Mouse (Mus musculus): ENCODE data around the gene Map3k19. TPM values are rescaled to one million over a fixed set of nuclear protein-coding genes. Genes with fewer than 3 reads are reported as not detected.
A peak's percentile ranks its signal among the peaks of the same experiment; 100 is the strongest.

The Map3k19 gene
- polyA plus RNA-seq, 1 experiment from 2014 or later: 0.53 TPM

DNA sequence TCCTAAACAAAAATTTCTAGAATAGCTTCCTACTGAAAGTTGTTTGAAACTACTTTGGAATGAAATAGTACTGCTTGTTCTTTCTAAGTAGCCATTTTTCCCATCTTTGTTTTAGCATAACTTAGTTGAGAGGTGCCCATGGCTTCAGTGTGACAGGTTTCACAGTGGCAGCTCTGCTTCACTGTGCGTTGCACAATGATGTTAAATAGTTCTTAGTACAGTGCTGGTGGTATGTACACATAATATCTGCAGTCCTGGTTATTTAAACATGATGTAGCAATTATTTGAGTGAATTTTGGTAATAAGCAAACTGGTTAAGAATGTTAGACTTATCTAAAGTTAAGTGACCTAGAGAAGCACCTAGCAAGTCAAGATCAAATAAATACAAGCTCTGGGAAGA is 61.4 kb downstream of the Map3k19 start:
- Histone ChIP-seq H3K9ac (replicated peaks) (no peak overlapping the region), H3K9me3 (no peaks in the 10 kb centered on the region), H3K27me3 (no peaks in the 10 kb centered on the region), H3K4me3 (no peak overlapping the region), H3K4me2 (replicated peaks) (no peak overlapping the region), H3K27ac (replicated peaks) (no peak overlapping the region), H3K4me1 (no peaks in the 10 kb centered on the region), H3K36me3 (peaks cover 13% of the 10 kb centered on the region; the same call in 1 of the 2 replicates)
- WGBS: 93% methylated on average over 1 of the region's 1 CpGs
- ATAC-seq (replicated peaks): no peak

DNA sequence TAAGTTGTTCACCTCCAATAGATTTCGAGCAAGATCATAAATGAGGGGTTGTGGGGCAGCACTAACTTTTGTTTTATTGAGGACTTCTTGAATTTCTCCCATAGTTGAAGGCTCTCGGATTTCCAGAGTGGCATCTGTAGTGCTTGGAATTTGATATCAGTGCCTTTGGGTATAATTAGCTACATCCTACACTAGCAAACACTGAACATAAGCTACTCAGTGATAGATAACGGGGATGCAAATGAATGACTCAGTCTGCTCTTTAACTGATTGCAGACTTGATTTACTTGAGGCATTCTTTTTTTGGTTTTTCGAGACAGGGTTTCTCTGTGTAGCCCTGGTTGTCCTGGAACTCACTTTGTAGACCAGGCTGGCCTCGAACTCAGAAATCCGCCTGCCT is 65.9 kb downstream of the Map3k19 start:
- peaks cover 6% of the 10 kb centered on the region for H3K4me1 ChIP-seq
- H3K9me3 ChIP-seq: no peaks in the 10 kb centered on the region
- H3K9ac ChIP-seq (replicated peaks): no peak overlapping the region
- ATAC-seq (replicated peaks): no peak
- peaks cover 9% of the 10 kb centered on the region; the same call in 1 of the 2 replicates for H3K36me3 ChIP-seq
- no peak overlapping the region for H3K27ac ChIP-seq (replicated peaks)
- 83% methylated on average over 6 of the region's 6 CpGs for WGBS
- H3K4me3 ChIP-seq: no peak overlapping the region
- no peaks in the 10 kb centered on the region for H3K27me3 ChIP-seq
- H3K4me2 ChIP-seq (replicated peaks): no peak overlapping the region

DNA sequence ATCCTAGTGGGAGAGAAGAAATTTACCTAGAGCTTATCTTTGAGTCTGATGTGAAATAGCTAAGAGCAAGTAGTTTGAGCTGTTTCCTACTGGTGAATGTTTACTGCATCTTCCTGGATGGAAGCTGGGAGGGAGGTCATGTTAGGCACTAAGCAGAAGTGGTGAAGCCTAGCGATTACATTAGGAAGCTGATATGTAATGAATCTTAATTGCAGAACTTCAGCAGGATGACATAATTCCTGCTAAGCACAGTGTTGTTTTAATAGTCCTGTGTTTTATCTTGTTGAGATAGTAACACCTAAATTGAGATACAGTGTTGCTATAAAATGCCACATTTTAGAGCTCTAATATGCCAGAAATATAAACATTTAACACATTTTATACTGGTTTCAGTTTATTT is 68.9 kb downstream of the Map3k19 start:
- H3K4me3 ChIP-seq: no peak overlapping the region
- H3K36me3 ChIP-seq: no peaks in the 10 kb centered on the region
- ATAC-seq (replicated peaks): no peak
- peaks cover 18% of the 10 kb centered on the region for H3K4me1 ChIP-seq
- WGBS: 66% methylated on average over 1 of the region's 1 CpGs
- H3K27ac ChIP-seq (replicated peaks): no peak overlapping the region
- H3K9ac ChIP-seq (replicated peaks): no peak overlapping the region
- H3K9me3 ChIP-seq: no peaks in the 10 kb centered on the region
- no peaks in the 10 kb centered on the region for H3K27me3 ChIP-seq
- no peak overlapping the region for H3K4me2 ChIP-seq (replicated peaks)

DNA sequence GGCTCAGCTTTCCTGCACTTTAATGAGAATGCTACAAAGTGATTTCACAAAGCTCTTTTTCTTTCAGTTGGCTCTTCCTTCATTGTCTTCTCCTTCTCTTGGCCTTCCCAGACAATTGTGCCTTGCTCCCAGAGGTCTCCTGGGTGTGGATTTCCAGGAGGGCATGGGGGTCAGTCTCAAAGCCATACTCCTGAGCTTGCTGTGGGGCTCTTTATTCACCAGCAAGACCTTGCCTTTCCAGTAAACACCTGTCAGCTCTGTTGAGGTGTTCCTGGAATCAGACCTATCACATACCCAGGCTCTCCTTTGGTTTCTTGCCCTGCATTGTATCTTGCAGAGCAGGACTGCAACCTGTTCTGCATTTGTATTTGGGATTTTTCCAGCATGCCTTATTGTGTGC is 71.0 kb downstream of the Map3k19 start:
- Histone ChIP-seq H3K4me3 (no peak overlapping the region), H3K36me3 (no peaks in the 10 kb centered on the region), H3K4me1 (peaks cover 29% of the 10 kb centered on the region), H3K27ac (replicated peaks) (no peak overlapping the region), H3K9ac (replicated peaks) (no peak overlapping the region), H3K27me3 (no peaks in the 10 kb centered on the region), H3K9me3 (no peaks in the 10 kb centered on the region), H3K4me2 (replicated peaks) (no peak overlapping the region)
- no peak for ATAC-seq (replicated peaks)

DNA sequence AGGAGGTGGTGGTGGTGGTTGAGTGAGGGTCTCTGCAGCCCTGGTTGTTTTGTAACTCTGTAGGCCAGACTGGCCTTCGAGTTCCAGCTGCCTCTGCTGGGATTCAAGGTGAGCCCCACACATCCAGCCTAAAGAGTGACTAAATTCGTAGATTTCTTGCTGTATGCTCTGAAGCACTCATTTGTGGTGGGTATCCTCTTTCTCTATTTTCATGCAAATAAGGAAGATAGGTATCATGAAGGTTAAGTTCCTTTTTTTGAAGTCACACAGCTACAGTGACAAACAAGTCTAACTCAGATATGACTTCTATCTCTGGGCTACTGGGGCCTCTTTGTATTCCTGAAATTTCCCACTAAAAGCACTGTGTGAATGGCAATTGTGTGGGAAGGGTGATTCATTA is 74.0 kb downstream of the Map3k19 start:
- Histone ChIP-seq H3K9ac (replicated peaks) (no peak overlapping the region), H3K4me2 (replicated peaks) (no peak overlapping the region), H3K9me3 (no peaks in the 10 kb centered on the region), H3K4me1 (peaks cover 40% of the 10 kb centered on the region), H3K27ac (replicated peaks) (no peak overlapping the region), H3K4me3 (no peak overlapping the region), H3K36me3 (no peaks in the 10 kb centered on the region), H3K27me3 (no peaks in the 10 kb centered on the region)
- ATAC-seq (replicated peaks): no peak
- WGBS: 60% methylated on average over 2 of the region's 2 CpGs

DNA sequence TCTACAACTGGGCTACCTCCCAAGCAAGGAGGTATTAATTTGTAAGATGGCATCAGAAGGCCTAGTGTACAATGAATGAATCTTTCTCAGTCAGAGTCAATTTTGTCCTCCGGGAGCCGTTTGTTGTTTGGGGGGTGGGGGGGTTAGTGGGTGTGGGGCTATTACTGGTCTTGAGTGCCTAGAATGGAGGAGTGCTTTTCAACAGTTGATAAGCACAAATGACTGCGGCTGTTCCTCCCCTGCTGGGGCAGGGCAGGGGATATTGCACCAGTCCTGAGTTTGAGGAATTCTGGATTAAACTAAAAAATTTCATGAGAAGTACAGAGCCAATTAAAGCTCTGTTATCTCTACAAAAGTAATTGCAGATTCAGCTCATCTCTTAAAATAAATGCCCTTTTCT is 74.7 kb downstream of the Map3k19 start:
- no peak for ATAC-seq (replicated peaks)
- Histone ChIP-seq H3K4me3 (no peak overlapping the region), H3K4me1 (peaks cover 41% of the 10 kb centered on the region), H3K27me3 (no peaks in the 10 kb centered on the region), H3K9ac (replicated peaks) (no peak overlapping the region), H3K36me3 (no peaks in the 10 kb centered on the region), H3K4me2 (replicated peaks) (no peak overlapping the region), H3K9me3 (no peaks in the 10 kb centered on the region), H3K27ac (replicated peaks) (no peak overlapping the region)
- WGBS: 16% methylated on average over 3 of the region's 3 CpGs

DNA sequence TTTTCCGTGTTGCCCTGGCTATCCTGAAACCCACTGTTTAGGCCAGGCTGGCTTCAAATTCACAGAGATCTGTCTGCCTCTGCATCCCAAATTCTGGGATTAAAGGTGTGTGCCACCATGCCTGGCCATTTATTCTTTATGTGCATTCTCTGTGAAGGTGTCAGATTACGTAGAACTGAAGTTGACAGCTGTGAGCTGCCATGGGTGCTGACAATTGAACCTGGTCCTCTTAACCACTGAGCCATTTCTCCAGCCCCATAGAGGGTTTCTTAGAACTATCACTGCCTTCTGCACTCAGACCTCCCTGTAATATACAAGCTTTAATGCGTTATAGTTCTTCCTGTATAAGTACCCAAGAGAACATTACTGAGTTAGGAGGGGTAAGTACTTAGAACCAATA is 76.2 kb downstream of the Map3k19 start:
- WGBS: 89% methylated on average over 3 of the region's 3 CpGs

DNA sequence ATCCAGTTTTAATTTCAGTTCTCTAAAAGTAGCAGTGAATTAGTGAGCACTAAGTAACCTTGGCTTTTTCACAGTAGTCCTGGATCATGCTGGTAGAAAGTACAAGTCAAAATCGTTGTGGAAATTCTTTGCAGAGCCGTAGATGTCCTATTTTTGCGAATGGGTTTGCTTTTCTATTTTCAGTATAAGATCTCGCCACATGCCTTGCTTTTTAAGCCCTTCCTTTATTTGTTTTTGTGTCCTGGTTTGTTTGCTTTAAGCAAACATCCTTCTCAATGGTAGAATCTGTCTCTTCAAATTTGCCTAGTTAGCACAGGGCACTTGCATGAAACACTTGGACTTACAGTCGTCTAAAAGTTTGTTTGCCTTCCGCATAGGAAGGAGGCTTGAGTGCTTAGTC is 78.6 kb downstream of the Map3k19 start:
- H3K36me3 ChIP-seq: no peaks in the 10 kb centered on the region
- H3K4me2 ChIP-seq (replicated peaks): peak overlapping the region; percentile 79
- 74% methylated on average over 6 of the region's 6 CpGs for WGBS
- no peak for ATAC-seq (replicated peaks)
- H3K27ac ChIP-seq (replicated peaks): no peak overlapping the region
- peak overlapping the region; percentile 3; the same call in 1 of the 2 replicates for H3K4me3 ChIP-seq
- H3K27me3 ChIP-seq: no peaks in the 10 kb centered on the region
- no peak overlapping the region for H3K9ac ChIP-seq (replicated peaks)
- no peaks in the 10 kb centered on the region for H3K9me3 ChIP-seq
- H3K4me1 ChIP-seq: peaks cover 43% of the 10 kb centered on the region

More for the DNA sequence above, 76.2 kb downstream of the Map3k19 start:
- no peaks in the 10 kb centered on the region for H3K27me3 ChIP-seq
- no peaks in the 10 kb centered on the region for H3K36me3 ChIP-seq
- no peaks in the 10 kb centered on the region for H3K9me3 ChIP-seq
- H3K4me1 ChIP-seq: peaks cover 44% of the 10 kb centered on the region
- H3K4me2 ChIP-seq (replicated peaks): no peak overlapping the region
- no peak overlapping the region for H3K9ac ChIP-seq (replicated peaks)
- H3K27ac ChIP-seq (replicated peaks): no peak overlapping the region
- H3K4me3 ChIP-seq: no peak overlapping the region
- no peak for ATAC-seq (replicated peaks)

DNA sequence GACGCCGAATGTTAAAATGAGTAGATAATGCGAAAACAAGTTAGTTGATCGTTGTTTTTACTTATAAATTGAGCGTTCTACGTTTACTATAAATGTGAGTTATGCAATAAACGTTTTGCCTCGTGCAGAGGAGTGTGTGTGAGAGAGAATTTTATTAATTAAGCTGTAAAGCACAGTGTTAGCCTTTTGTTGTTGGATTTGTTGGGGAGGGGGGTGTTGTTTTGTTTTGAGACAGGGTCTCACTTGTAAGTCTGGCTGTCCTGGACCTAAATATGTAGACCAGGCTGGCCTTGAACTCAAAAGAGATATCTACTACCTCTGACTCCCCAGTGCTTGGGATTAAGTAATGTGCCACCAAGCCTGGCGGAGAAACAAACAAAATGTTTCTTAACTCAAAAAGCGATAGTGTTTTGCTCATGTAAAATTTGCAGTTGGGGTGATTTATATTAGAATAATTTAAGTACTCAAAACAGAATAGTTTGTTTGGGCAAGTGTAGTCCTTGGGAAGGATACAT is 79.6 kb downstream of the Map3k19 start:
- Histone ChIP-seq H3K9me3 (no peaks in the 10 kb centered on the region), H3K27ac (replicated peaks) (no peak overlapping the region), H3K4me1 (peaks cover 41% of the 10 kb centered on the region), H3K4me3 (peak overlapping the region; percentile 96), H3K9ac (replicated peaks) (peak overlapping the region; percentile 92), H3K4me2 (replicated peaks) (peak overlapping the region; percentile 79), H3K36me3 (no peaks in the 10 kb centered on the region), H3K27me3 (no peaks in the 10 kb centered on the region)
- no peak for ATAC-seq (replicated peaks)
- WGBS: 8% methylated on average over 10 of the region's 10 CpGs

DNA sequence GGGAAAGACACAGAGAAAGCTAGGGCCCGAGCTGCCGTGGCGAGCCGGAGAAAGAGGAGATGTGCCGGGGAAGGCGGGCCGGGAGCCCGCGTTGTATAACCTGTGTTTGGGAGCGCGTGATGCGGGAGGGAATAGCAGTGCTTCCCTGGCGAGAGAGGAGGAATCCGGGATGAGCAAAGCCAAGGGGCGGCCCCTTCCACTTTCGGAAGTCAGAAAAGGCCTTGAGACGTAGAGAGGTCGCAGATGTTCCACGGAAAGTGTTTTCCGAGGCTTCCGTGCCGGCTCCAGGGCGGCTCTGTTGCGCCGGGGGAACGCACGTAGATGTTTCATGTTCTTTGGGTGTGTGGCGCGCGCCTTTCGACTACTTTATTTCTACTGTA is 80.3 kb downstream of the Map3k19 start:
- no peaks in the 10 kb centered on the region for H3K27me3 ChIP-seq
- ATAC-seq (replicated peaks): peak; percentile 62
- under 1% methylated on average over 31 of the region's 31 CpGs for WGBS

DNA sequence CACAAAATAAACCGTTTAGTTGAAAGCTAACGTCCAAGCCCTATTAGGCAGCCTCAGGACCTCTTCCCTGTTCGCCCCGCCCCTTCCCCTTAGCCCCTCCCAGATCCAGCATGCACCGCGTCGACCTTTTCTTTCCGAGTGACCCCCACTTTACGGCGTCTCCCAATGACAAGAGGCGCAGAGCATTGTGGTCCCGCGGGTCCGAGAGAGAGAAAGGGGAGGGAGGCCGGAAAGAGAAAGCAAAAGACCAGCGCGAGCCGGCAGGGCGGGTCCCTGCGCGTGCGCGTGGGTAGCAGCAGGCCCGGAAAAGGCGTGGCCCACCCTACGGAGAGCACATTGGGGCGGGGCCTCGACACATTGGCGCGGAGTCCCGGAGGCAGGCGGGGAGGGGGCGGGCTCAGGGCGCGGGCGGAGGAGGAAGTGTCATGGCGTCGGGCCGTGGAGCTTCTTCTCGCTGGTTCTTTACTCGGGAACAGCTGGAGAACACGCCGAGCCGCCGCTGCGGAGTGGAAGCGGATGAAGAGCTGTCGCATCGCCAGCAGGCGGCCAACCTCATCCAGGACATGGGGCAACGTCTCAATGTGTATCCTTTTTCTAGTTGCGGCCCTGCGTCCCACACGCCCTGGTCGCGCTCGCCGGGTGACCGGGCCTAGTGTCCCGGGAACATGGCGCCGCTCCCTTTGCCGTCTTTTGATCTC is 80.9 kb downstream of the Map3k19 start, which contains the start of gene Ccnt2:
TSS of gene Ccnt2 (plus strand) at position 362 of the 698 bp plus-strand sequence.
- peak within 1 kb of the TSS; percentile 92 for H3K9ac ChIP-seq (replicated peaks)
- H3K36me3 ChIP-seq: no peaks in the 10 kb centered on the region
- H3K27me3 ChIP-seq: no peaks in the 10 kb centered on the region
- H3K27ac ChIP-seq (replicated peaks): peak within 1 kb of the TSS; percentile 95
- peak within 1 kb of the TSS; percentile 96 for H3K4me3 ChIP-seq
- H3K4me1 ChIP-seq: peaks cover 30% of the 10 kb centered on the region
- H3K4me2 ChIP-seq (replicated peaks): peak within 1 kb of the TSS; percentile 79
- ATAC-seq (replicated peaks): peak; percentile 98
- H3K9me3 ChIP-seq: no peaks in the 10 kb centered on the region
- under 1% methylated on average over 63 of the region's 63 CpGs for WGBS

More for the DNA sequence above, 80.3 kb downstream of the Map3k19 start:
- Histone ChIP-seq H3K4me1 (peaks cover 33% of the 10 kb centered on the region), H3K36me3 (no peaks in the 10 kb centered on the region), H3K27ac (replicated peaks) (peak overlapping the region; percentile 95), H3K4me3 (peak overlapping the region; percentile 96), H3K4me2 (replicated peaks) (peak overlapping the region; percentile 79), H3K9me3 (no peaks in the 10 kb centered on the region), H3K9ac (replicated peaks) (peak overlapping the region; percentile 92)

DNA sequence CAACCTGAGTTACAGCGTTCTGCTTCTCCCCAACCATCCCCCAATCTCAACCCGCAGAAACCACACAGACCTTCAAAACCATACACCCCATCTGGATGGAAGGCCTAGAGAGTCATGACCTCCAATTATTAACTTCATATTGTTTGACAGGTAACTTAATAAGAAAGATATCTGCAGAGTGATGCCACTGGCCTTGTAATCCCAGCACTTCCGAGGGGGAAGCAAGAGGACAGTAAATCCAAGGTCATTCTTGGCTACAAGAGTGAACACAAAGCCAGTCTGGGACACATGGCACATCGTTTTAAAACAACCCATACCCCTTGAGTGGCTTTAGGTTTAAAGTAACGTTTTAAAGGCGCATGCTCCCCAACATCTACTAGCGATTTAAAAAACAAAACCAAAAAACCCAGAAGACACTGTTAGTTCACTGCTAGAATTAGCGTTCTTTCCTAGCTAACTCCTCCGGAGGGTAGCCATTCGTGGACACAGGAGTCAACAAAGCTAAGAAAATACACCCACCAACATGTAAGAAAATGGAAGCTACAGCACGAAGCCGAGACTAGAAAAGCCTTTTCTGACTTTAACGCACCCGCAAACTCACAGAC is 81.5 kb downstream of the Map3k19 start:
- Histone ChIP-seq H3K27ac (replicated peaks) (peak overlapping the region; percentile 95), H3K4me3 (peak overlapping the region; percentile 96), H3K9me3 (no peaks in the 10 kb centered on the region), H3K36me3 (no peaks in the 10 kb centered on the region), H3K9ac (replicated peaks) (peak overlapping the region; percentile 61), H3K4me1 (peaks cover 30% of the 10 kb centered on the region), H3K27me3 (no peaks in the 10 kb centered on the region), H3K4me2 (replicated peaks) (peak overlapping the region; percentile 53)
- ATAC-seq (replicated peaks): peak; percentile 5
- WGBS: 2% methylated on average over 14 of the region's 14 CpGs

Data from forebrain, embryonic 15.5 days (tissue).